Mouse (Mus musculus) lung, postnatal 0 days (tissue): ENCODE results near the gene Eaf2.

ENCODE experiments used
- CTCF ChIP-seq: IDR thresholded peaks from 2 replicates; pipeline ENCODE4 v1.5.1; 2016; ENCODE audit warnings: antibody characterized with exemption, mild to moderate bottlenecking
- EP300 ChIP-seq: IDR thresholded peaks from 2 replicates; pipeline ENCODE4 v1.6.1; 2016; ENCODE audit warnings: antibody characterized with exemption, mild to moderate bottlenecking, control low read depth

DNA sequence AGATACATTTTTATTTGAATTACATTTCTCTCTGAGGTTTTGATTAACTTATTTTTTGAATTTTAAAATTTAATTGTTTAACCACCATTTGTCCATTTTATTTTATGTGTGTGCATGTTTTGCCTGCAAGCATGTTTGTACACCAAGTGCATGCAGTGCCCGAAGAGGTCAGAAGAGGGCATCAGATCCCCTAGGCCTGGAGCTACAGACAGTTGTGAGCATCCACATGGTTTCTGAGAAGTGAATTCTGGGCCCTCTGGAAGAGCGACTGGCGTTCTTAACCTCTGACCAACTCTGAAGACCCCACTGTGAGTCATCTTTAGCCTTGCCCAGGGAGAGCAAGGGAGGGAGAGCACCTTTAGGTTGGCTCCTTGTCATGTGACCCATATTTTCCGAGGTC is 10.1 kb upstream of the Eaf2 start:
- TF ChIP-seq EP300 = no peak
- TF ChIP-seq CTCF = peak; percentile 63
